Mouse (Mus musculus) stomach, postnatal 0 days (tissue): ENCODE data around the gene Snn. TPM values are rescaled to one million over a fixed set of nuclear protein-coding genes. Genes with fewer than 3 reads are reported as not detected.

Experiments used
- ATAC-seq: fragments of 200-750 bp; cut with Nextera tagmentation; 2 replicates; pipeline ENCODE4 v1.8.0; 2017; ENCODE audit not compliant: low FRiP score, low TSS enrichment
- DNase-seq: peaks from one replicate; pipeline ENCODE4 v3.0.0-alpha.2; 2016; ENCODE audit warnings: low spot score
- H3K27ac ChIP-seq: fragments of 300-500 bp; sonication (generic); replicated peaks from 2 replicates; pipeline ENCODE4 v1.5.1; 2014; ENCODE audit warnings: mild to moderate bottlenecking, control low read depth
- H3K27me3 ChIP-seq: fragments of 300-500 bp; sonication (generic); 2 replicates; pipeline ENCODE4 v1.6.1; 2014; ENCODE audit warnings: low read length; ENCODE audit not compliant: control insufficient read depth, insufficient read depth
- H3K36me3 ChIP-seq: fragments of 300-500 bp; sonication (generic); 2 replicates; pipeline ENCODE4 v1.6.1; 2014; ENCODE audit warnings: low read length, mixed read lengths; ENCODE audit not compliant: control insufficient read depth, insufficient read depth
- H3K4me1 ChIP-seq: fragments of 300-500 bp; sonication (generic); replicated peaks from 2 replicates; pipeline ENCODE4 v1.6.1; 2014; ENCODE audit warnings: antibody characterized with exemption; ENCODE audit not compliant: control insufficient read depth, insufficient read depth
- H3K4me2 ChIP-seq: fragments of 300-500 bp; sonication (generic); replicated peaks from 2 replicates; pipeline ENCODE4 v1.6.1; 2014; ENCODE audit warnings: low read depth, mild to moderate bottlenecking, control low read depth, moderate library complexity
- H3K4me3 ChIP-seq: fragments of 300-500 bp; sonication (generic); 2 replicates; pipeline ENCODE4 v1.5.1; 2014; ENCODE audit warnings: low read depth, low read length, control low read depth
- H3K9ac ChIP-seq: fragments of 300-500 bp; sonication (generic); 2 replicates; pipeline ENCODE4 v1.6.1; 2014; ENCODE audit warnings: mild to moderate bottlenecking, low read length, control low read depth, mixed read lengths
- H3K9me3 ChIP-seq: fragments of 300-500 bp; sonication (generic); 2 replicates; pipeline ENCODE4 v1.6.1; 2016; ENCODE audit warnings: low read length; ENCODE audit not compliant: control insufficient read depth
- CTCF ChIP-seq: IDR thresholded peaks from 2 replicates; pipeline ENCODE4 v1.5.1; 2016; ENCODE audit warnings: antibody characterized with exemption, low read depth, mild to moderate bottlenecking, moderate library complexity
- EP300 ChIP-seq: optimal IDR thresholded peaks from 2 replicates; pipeline ENCODE3; 2016; ENCODE audit warnings: antibody characterized with exemption
- WGBS: fragments of 180-500 bp; shearing (Covaris S2); extraction: QIAGEN DNeasy Blood & Tissue Kit; methylation state at CpG from one replicate; pipeline ENCODE4 v1.1.7; 2014; 5-methylcytosine and 5-hydroxymethylcytosine counted together
- polyA plus RNA-seq: library from polyadenylated mRNA; unstranded; fragments of >200 nt; fragmentation: Nextera tagmentation; extraction: Ambion mirVana; gene quantifications from 2 replicates; pipeline ENCODE4 v1.2.1, GENCODE M21; 2015

The Snn gene
- polyA plus RNA-seq, 1 experiment from 2014 or later, result 11.8 TPM

DNA sequence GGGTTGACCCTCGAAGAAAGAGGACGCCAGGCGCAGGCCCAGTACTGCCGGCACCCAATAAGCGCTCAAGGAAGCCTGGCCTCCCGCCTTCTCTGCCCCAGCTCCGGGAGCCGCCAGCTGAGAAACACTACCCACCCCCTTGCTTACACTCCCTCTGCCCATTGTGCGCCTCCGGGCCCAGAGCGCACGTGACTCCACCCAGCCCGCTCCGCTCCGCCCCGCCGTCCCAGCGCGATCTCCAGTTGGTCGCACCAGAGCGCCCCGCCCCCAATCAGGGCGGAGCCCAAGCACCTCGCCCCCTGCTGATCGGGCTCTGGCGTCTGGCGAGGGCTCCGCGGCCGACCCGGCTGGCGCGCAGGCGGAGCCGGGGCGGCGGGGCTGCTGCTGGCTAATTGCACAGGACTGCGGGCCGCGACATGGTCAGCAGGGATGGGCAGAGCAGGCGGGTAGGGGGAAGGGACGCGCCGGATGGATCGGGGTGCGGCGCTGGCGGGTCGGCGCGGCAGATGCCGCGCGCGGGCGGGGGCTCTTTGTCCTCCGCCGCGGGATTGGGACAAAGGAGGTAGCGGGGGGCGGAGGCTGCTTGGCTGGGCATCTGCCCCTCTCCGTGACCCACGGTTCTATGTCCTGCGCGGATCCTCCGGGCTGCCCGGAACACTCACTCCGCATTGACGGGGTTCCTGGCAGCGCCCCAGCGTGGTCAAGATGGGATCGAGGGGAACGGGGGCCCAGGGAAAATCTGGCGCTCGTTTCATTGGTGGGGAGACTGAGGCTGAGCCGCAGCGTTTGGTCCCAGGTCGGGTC, 5.5 kb downstream of the Snn start, which contains the start of gene Litaf:
Gene Litaf, minus strand, starts transcription at position 129 of the 804 bp plus-strand sequence.
- Histone ChIP-seq H3K36me3 (no peaks in the 10 kb centered on the region), H3K27me3 (no peaks in the 10 kb centered on the region), H3K4me2 (peak within 1 kb of the TSS; percentile 90), H3K9me3 (no peaks in the 10 kb centered on the region), H3K9ac (peak within 1 kb of the TSS; percentile 89), H3K27ac (peak within 1 kb of the TSS; percentile 89), H3K4me3 (peak within 1 kb of the TSS; percentile 86), H3K4me1 (peaks cover 4% of the 10 kb centered on the region)
- WGBS, result under 1% methylated on average over 71 of the region's 78 CpGs
- peak; percentile 62 for TF ChIP-seq CTCF
- TF ChIP-seq EP300, result no peak
- DNase-seq (peak; percentile 98), ATAC-seq (peak; percentile 97)

DNA sequence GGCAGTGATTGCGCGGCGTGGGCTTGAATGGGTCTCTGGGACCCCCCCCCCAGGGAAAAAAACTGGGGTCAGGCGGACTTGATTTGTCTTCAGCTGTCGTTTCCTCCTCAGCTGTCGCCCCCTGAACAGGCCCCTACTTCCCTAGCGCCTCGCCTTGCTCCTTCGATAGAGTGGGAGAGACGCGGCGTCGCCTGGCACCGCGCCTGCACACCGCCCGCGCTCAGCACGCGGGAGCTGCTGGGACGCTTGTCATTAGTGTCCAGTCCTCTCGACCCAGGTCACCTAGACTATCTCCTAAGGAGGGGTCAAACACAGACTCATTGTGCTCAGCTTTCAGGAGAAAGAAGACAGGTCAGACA, 6.1 kb downstream of the Snn start:
- DNase-seq (peak; percentile 61), ATAC-seq (no peak)
- Histone ChIP-seq H3K4me3 (peak overlapping the region; percentile 86), H3K36me3 (no peaks in the 10 kb centered on the region; the same call in 1 of the 2 replicates), H3K9ac (peak overlapping the region; percentile 89), H3K4me1 (peaks cover 4% of the 10 kb centered on the region), H3K27me3 (no peaks in the 10 kb centered on the region), H3K4me2 (peak overlapping the region; percentile 90), H3K27ac (peak overlapping the region; percentile 89), H3K9me3 (no peaks in the 10 kb centered on the region)
- WGBS, result under 1% methylated on average over 22 of the region's 22 CpGs
- TF ChIP-seq EP300 (no peak), CTCF (peak; percentile 0; the same call in 1 of the 2 replicates)

DNA sequence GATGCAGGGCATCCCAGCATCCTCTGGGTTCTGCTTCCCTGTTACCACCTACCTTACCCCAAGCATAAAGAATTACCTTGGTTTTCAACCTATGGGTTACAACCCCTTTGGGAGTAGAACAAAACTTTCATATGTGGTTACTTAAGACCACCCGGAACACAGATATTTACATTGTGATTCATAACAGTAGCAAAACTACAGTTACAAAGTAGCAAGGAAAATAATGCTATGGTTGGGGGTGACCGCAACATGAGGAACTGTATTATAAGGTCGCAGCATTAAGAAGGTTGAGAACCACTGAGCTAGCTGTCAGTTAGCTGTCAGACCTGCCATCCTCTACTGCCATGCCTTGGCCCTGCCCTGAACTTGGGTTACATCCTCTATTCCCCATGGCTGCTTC, 7.9 kb downstream of the Snn start:
- DNase-seq, result no peak
- TF ChIP-seq EP300 (no peak), CTCF (no peak)
- Histone ChIP-seq H3K27me3 (no peaks in the 10 kb centered on the region), H3K27ac (no peak overlapping the region), H3K4me3 (no peak overlapping the region), H3K4me2 (no peak overlapping the region), H3K4me1 (peaks cover 4% of the 10 kb centered on the region), H3K9me3 (no peaks in the 10 kb centered on the region), H3K36me3 (peaks cover 3% of the 10 kb centered on the region; the same call in 1 of the 2 replicates), H3K9ac (no peak overlapping the region)
- ATAC-seq, result no peak
- WGBS, result 79% methylated on average over 3 of the region's 3 CpGs

DNA sequence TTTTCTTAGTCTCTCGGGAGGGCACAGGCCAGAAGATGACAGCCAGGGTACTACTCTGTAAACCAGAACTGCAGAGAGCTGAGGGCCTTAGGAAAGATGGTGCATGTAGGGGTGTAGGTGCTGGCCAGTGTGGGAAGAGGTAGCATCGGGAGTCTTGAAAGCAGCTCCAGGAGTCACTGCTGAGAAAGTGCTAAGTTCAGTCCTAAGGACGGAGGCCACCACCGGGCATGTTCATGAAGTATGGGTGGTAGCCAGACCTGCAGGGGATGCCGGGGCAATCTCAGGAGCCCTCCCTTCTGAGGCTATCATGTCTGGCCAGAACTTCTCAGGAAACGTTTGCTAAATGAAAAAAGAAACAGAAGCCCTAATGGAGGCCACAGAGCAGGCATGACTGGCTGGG, 8.5 kb downstream of the Snn start:
- H3K27me3 ChIP-seq, result no peaks in the 10 kb centered on the region
- H3K27ac ChIP-seq, result no peak overlapping the region

DNA sequence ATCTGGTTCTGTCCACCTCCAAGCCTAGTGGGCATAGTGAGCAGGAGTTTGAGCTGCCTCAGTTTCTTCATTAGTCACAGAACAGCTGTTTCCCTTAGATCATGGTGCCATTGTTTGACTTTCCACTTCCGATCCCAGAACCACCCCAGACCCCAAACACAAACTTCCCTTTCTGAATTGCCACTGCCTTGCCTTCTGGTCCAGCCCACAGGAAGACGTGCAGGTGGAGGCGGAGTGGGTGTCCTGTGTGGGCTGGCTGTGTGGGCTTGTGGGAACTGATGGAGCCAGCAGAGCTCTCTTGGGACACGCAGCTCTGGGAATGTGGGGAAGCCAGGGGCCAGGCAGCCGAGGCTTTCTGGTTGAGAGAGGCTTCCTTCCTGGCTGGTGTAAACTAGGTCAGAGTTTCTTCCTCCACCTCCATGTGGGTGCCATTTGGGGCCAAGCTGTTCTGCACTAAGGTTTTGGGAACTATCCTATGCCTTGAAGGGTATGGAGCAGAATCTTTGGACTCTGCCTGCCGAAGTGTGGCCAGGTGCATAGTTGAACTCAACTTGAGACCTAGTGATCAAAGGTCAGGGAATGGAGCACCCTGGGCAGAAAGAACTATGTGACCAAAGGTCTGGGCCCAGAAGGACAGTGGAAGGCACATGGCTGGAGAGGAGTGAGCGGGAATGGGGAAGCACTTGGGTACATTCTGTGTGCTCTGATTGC, 9.1 kb downstream of the Snn start:
- no peak overlapping the region for H3K27ac ChIP-seq
- no peak for ATAC-seq
- H3K36me3 ChIP-seq, result peaks cover 5% of the 10 kb centered on the region; the same call in 1 of the 2 replicates
- no peak for DNase-seq
- no peak for TF ChIP-seq EP300
- no peak for TF ChIP-seq CTCF
- H3K4me1 ChIP-seq, result peaks cover 4% of the 10 kb centered on the region
- H3K27me3 ChIP-seq, result no peaks in the 10 kb centered on the region
- H3K4me3 ChIP-seq, result no peak overlapping the region
- no peaks in the 10 kb centered on the region for H3K9me3 ChIP-seq
- H3K9ac ChIP-seq, result no peak overlapping the region
- 58% methylated on average over 7 of the region's 7 CpGs for WGBS
- no peak overlapping the region for H3K4me2 ChIP-seq

More for the DNA sequence above, 8.5 kb downstream of the Snn start:
- Histone ChIP-seq H3K4me3 (no peak overlapping the region), H3K4me2 (no peak overlapping the region; the same call in 1 of the 2 replicates), H3K4me1 (peaks cover 4% of the 10 kb centered on the region), H3K36me3 (peaks cover 3% of the 10 kb centered on the region; the same call in 1 of the 2 replicates), H3K9ac (no peak overlapping the region), H3K9me3 (no peaks in the 10 kb centered on the region)
- no peak for TF ChIP-seq EP300
- TF ChIP-seq CTCF, result no peak
- ATAC-seq (no peak), DNase-seq (no peak)
- 56% methylated on average over 6 of the region's 6 CpGs for WGBS
